Mouse (Mus musculus) layer of hippocampus, postnatal 10 days (tissue): ENCODE data around the gene Gm3776. TPM values are rescaled to one million over a fixed set of nuclear protein-coding genes. Genes with fewer than 3 reads are reported as not detected.
A peak's percentile ranks its signal among the peaks of the same experiment; 100 is the strongest.
"Not testable (repeated sequence)": the region's sequence is repeated elsewhere in the genome, so short reads cannot be mapped to it uniquely, and the experiment has no call there.

ENCODE experiments used
- DNase-seq, 2 experiments: peaks; one replicate each; pipeline ENCODE4 v3.0.0; 2021; ENCODE audit warnings: low spot score in 2 of 2
- long read RNA-seq: library from polyadenylated mRNA; stranded (forward); transcript quantifications from one replicate; pipeline ENCODE4 v2.0.0, GENCODE M21; 2023
- total RNA-seq, 2 experiments: library from RNA; stranded (reverse); gene quantifications; 2 replicates each; pipeline ENCODE4 v1.2.3; 2021

The Gm3776 gene
- not detected for total RNA-seq
- long read RNA-seq, result 0 reads

DNA sequence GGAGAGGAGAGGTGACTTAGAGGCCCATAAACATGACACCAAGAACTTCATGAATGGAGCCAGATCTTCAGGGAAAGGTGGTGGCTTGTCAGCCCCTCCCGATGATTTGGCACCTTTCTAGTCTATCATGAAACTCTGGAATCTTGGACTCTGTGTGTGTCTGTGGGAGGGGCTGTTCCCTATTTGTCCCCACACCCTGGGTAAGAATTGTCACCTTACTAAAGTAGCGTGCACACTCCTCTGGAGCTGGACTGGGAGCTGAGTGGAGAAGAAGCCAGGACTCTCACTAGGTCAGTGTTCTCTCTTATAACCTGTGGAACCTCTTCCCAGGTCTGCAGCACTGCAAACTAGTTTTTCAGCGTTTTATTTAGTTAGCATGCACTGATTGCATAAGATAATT, at the start of gene Gm3776:
Gm3776 (plus strand) TSS at position 216 of the 400 bp plus-strand sequence.
- DNase-seq, result not testable (repeated sequence)

DNA sequence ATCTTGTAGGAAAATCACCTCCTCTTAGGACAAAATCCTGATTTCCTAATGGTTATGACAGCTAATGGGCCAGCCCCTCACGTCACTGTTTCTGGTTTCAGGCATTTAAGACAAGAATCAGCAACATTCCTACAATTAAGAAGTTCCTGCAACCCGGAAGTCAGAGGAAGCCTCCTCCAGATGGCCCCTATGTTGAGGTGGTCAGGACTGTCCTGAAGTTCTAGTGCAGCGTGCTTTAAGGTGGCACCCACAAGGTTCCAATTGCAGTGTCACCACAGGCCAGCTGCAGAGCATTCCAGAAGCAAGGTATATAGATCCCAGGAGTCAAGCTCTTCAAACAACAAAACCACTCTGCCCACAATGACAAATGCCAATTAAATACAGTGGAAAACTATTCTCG, 48.0 kb upstream of the Gm3776 start:
- no peak for DNase-seq

DNA sequence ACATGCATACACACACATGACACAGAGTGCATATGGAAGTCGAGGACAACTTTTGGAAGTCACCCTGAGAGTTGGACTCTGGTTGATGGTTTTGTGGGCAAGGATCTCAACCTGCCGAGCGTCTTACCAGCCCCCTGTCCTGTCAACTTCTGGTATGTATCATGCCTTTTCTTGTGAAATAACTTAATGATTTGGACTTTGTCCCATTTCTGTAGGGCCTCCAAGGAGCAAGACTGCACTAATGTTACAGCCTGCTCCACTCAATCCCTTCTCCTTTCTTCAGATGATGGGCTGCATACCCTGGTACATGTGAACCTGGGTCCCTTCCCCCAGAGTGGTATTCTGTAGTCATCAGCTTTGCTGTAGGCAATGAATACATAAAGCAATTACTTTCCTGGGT, 46.9 kb upstream of the Gm3776 start:
- no peak for DNase-seq

DNA sequence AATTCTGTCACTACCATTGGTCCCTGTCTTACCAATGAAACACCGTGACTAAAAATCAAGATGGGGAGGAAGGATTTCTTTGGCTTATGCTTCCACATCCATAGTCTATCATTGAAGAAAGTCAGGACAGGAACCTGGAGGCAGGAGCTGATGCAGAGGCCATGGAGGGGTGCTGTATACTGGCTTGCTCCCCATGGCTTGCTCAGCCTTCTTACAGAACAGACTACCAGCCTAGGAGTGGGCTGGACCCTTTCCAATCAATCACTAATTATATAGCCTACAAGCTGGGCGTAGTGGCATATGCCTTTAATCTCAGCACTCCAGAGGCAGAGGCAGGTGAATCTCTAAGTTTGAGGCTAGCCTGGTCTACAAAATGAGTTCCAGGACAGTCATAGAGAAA, 46.1 kb upstream of the Gm3776 start:
- DNase-seq, result no peak

DNA sequence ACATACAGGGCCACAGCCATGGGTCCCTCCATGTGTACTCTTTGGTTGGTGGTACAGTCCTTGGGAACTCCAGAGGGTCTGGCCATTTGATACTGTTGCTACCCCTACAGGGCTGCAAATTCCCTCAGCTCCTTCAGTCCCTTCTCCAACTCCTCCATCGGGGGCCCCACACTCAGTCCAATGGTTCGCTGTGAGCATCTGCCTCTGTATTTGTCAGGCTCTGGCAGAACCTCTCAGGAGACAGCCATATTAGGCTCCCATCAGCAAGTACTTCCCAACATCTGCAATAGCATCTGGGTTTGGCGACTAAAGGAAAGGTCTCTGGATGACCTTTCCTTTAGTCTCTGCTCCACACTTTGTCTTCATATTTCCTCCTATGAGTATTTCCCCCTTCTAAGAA, 45.4 kb upstream of the Gm3776 start:
- DNase-seq, result no peak

DNA sequence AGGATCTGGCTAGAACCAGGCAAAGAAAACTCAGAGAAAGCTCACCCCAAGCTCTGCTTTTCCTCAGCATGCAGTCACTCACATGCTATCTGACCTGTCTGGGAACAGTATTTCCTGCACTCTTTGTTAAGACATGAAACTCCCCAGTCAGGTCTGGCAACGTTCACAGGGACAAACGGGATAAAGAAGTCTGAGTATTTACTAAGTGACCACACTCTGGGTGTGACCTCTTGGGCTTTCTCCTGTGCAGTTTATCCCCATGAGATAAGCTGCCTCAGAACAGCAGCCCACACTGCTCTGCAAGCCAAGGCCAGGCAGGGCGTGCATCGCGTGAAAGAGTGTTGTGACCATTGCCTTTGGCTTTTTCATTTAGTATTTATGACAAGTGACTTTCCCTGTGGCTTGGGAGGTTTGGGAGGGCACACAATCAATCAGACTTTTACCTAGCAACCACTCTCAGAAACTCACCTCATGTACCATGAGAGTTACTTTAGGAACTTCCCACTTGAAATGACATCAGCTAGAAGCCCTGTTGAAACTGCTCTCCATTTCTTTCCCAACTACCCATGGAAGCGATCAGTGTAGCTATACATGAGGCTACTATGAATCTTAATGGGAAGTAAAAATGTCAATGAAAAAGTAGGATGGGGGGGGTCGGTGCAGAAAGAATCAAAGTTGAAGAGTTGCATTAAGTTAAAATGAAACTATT, 44.4 kb upstream of the Gm3776 start:
- DNase-seq, result no peak

DNA sequence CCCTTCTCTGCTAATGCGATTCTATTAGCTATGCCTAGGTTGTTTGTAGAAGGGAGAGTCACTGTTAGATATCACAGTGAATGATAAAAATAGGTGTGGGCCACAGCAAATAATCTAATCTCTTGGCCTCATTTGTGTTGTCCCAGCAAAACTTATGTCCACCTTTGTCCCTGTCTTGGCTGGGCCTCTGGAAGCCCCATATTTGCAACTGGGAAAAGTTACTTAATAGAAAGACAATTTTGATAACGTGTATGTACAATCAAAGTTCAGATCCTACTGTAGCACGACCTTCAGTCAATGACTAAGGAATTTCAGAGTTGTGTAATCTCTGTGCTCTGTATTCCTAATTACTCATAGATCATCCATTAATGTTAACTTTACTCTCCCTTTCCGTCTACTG, 39.9 kb upstream of the Gm3776 start:
- no peak for DNase-seq

DNA sequence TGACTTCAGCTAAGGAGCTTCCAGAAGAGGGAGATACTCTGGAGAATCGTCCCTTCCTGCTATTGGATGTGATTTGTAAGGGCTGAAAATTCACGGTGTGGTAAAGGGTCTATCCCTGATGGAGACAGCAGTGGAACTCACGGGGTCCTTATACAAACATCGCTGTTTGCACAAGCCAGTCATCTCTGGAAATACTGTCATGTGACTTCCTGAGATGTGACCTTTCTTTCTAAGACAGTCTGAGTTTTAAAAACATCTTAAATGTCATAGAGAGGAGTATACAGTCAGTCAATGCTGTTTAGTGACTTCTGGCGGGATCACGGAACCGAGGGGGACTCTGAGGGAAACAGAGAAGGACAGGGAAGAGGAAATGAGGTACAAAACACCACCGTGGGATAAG, 34.3 kb upstream of the Gm3776 start:
- no peak for DNase-seq

DNA sequence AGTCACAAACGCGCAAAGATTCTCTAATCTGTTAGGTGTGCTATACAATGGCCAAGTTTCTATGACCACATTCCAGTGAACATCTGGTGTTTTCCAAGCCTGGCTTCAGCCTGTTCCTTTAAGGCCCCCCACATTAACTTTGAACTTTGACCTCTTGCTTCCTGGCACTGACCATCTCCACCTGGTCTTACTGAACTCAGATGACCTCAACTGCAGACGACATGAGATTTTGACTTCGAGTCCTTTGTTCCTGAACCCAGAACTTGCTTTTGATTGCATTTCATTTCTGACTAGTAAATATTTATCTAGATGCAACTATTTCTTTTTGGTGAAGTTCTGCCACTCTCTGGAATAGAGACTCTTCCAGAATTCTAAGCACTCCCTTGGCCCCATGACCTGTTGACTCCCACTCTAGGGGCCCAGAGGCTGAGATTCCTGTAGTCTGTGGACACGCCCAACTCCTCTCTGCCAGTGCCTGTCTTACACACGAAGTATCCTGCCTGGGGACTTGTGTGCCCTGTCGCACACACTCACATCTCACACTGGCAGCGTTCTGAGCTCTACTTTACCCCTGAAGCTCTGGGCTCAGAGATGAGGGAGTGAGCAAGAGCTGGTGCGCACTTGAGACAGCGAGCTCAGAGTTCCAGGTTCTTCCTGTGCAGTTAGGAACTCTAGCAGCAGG, 33.6 kb upstream of the Gm3776 start:
- DNase-seq, result no peak

DNA sequence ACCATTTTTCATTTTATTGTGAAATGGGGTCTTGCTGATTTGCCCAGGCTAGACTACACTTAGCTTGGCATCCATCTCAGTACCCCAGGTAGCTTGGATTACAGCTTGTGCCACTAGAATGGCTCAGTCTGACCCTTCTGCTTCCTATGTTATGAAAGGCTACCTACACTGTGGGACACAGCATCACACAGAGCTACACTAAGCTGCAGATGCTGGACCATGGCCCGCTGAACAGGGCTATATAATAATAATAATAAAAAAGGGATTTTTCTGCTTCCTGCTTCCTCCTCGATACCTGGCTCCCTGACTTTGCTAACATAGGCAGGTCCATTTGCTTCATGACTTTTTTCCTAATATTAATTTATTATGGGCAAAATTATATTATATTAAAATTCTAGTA, 32.5 kb upstream of the Gm3776 start:
- no peak for DNase-seq

DNA sequence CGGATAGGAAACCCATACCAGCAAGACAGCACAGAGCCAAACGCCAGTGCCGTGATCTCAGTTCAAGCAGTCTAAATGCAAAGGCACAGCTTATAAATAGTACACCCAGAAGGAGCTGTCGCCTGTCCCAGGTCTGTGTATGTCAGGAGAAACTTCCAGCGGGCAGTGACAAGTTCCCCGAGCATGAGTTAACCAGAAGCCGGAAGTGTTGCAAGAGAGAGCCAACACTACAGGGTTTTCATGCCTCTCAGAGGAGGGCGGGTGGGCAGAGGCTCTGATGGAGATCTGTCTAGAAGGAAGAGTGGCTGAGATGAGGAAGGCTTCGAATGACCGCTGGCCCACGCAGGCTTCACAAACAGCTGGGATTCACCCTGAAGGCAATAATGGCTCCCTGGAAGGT, 31.6 kb upstream of the Gm3776 start:
- DNase-seq, result no peak

DNA sequence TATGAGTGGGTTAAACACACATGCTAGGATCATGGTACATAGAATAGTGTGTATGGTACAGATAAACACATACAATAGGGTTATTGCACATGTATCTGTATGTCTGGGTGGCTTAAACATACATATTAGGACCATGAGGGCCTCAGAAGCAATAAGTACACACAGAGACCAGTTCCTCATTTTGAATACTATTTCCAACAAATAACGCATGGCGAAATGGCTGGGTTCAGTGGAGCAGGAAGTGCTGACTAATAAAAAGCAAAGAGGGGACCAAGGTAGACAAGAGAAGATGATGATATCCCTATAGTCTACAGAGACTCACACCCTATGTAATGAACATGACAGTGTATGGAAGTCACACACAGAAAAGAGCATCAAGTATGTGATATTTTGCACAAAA, 28.8 kb upstream of the Gm3776 start:
- no peak for DNase-seq

DNA sequence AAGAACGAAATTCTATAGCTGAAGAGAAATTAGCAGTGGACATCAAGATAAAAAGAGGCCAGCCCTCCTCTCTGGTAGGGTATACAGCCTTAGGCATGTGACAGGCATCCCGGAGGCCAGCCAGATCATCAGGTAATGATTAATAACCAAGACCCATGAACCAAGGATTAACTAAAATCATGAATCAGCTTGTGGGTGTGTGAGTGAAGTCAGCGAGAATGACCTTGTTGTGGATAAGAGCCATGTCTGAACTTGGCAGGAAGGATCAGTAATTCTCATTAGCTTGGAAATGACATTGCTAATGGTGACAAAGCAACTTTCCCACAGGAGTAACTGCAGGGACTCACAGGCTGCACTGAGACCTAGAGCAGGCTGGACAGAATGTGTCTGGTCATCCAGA, 27.3 kb upstream of the Gm3776 start:
- DNase-seq, result not testable (repeated sequence)

DNA sequence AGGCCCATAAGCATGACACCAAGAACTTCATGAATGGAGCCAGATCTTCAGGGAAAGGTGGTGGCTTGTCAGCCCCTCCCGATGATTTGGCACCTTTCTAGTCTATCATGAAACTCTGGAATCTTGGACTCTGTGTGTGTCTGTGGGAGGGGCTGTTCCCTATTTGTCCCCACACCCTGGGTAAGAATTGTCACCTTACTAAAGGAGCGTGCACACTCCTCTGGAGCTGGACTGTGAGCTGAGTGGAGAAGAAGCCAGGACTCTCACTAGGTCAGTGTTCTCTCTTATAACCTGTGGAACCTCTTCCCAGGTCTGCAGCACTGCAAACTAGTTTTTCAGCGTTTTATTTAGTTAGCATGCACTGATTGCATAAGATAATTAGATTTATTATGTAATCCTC, 26.5 kb upstream of the Gm3776 start, which contains the start of gene Gsta1:
Gsta1 (plus strand) TSS at position 196 of the 400 bp plus-strand sequence.
- not testable (repeated sequence) for DNase-seq

DNA sequence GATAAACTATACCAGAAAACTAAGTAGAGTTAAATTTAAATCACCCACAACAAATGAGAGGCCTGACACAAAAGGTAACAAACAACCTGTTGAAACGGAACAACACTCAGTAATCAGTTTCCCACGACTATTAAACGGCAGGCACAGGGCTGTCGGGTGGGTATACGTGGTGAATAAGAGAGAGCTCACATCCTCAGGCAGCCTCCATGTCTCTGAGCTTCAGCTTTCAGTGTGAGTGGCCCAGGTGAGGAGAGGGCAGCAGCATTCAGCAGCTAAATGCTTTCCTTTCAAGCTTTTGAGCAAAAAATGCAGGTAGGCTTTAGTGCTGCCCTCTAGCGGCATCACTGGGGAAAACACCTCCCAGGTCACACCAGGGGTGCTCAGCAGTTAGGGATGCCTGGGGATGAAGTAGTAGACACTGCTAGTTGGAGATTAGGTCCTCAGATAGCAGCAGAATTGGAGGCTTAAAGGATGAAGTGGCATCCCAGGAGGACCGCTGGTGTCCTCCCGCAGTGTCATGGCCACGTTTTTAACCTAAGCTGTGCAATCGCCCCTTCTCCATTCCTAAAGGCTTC, 23.7 kb upstream of the Gm3776 start:
- not testable (repeated sequence) for DNase-seq

DNA sequence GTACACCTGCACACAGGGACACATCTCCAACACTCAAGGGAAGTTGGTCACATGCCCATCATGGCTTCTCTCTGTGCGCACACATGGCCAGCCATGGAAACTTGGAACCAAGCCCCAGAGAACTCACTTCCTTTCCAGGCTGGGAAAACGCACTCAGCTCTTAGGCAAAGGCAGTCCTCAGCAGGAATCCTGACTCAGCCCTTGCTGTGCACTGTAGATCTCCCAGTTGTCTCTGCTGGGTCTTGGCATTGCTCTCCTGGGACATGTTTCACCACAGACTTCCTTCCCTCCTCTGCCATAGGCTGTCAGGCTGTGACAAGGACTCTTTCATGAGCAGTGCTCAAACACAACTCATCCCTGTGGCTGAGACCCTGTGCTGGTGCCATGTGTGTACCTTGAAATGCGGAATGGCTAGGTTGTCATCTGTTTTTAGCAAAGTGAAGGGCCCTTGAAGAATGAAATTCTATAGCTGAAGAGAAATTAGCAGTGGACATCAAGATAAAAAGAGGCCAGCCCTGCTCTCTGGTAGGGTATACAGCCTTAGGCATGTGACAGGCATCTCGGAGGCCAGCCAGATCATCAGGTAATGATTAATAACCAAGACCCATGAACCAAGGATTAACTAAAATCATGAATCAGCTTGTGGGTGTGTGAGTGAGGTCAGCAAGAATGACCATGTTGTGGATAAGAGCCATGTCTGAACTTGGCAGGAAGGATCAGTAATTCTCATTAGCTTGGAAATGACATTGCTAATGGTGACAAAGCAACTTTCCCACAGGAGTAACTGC, 1.1 kb upstream of the Gm3776 start:
- peak in 1 of 2 experiments; percentile 6 for DNase-seq

DNA sequence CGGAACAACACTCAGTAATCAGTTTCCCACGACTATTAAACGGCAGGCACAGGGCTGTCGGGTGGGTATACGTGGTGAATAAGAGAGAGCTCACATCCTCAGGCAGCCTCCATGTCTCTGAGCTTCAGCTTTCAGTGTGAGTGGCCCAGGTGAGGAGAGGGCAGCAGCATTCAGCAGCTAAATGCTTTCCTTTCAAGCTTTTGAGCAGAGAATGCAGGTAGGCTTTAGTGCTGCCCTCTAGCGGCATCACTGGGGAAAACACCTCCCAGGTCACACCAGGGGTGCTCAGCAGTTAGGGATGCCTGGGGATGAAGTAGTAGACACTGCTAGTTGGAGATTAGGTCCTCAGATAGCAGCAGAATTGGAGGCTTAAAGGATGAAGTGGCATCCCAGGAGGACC, 2.8 kb downstream of the Gm3776 start:
- DNase-seq, result peak; percentile 34 to 57

DNA sequence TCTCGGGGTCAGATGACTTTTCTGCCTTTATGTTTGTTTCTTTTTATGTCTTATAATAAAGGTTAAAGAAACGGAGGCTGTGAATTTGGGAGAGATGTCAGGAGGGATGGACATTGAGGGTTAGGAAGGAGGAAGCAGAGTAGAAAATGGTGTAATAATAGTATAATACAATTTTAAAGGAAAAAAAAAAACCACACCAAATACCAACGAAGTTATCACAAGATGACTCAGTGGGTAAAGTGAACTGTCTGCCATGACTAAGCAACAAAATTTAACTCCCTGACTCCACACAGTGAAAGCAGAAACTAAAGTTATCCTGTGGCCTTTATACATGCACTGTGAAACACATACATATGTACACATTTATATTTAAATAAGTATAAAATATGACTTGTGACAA, 14.0 kb downstream of the Gm3776 start:
- not testable (repeated sequence) for DNase-seq

DNA sequence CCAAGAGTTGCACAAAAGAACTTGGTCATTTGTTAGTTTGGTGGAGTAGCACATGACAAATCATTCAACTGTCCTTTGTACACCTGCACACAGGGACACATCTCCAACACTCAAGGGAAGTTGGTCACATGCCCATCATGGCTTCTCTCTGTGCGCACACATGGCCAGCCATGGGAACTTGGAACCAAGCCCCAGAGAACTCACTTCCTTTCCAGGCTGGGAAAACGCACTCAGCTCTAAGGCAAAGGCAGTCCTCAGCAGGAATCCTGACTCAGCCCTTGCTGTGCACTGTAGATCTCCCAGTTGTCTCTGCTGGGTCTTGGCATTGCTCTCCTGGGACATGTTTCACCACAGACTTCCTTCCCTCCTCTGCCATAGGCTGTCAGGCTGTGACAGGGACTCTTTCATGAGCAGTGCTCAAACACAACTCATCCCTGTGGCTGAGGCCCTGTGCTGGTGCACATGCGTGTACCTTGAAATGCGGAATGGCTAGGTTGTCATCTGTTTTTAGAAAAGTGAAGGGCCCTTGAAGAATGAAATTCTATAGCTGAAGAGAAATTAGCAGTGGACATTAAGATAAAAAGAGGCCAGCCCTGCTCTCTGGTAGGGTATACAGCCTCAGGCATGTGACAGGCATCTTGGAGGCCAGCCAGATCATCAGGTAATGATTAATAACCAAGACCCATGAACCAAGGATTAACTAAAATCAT, 25.2 kb downstream of the Gm3776 start:
- not testable (repeated sequence) for DNase-seq

DNA sequence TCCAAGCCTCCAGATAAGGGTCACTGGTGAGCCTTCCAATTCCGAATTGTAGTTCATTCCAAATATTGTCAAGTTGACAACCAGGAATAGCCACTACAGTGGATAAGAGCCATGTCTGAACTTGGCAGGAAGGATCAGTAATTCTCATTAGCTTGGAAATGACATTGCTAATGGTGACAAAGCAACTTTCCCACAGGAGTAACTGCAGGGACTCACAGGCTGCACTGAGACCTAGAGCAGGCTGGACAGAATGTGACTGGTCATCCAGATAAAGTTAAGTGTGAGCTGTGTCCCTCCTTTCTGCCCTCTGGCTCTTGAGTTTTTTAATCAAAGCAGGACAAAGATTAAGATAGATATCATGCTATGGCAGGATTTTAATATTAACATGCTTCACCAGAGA, 32.1 kb downstream of the Gm3776 start:
- not testable (repeated sequence) for DNase-seq

DNA sequence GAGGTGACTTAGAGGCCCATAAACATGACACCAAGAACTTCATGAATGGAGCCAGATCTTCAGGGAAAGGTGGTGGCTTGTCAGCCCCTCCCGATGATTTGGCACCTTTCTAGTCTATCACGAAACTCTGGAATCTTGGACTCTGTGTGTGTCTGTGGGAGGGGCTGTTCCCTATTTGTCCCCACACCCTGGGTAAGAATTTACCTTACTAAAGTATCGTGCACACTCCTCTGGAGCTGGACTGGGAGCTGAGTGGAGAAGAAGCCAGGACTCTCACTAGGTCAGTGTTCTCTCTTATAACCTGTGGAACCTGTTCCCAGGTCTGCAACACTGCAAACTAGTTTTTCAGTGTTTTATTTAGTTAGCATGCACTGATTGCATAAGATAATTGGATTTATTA, 32.8 kb downstream of the Gm3776 start, which contains the start of gene Gm10639:
Gm10639 (plus strand) TSS at position 201 of the 400 bp plus-strand sequence.
- not testable (repeated sequence) for DNase-seq
